Comparison of ENCODE assay signal across 12 mouse cellular contexts in genomic region chr16:48126797-48127196, GRCm38 (mm10).
A peak's percentile ranks its signal among the peaks of the same experiment; 100 is the strongest.
DNase-seq lines count a peak whose midpoint lies in the region; ATAC-seq and TF ChIP-seq lines count a peak whose summit lies in the region.
"Had no signal": no experiment of that assay in that cellular context is flagged by ENCODE, and none has a peak within 500 bp of the region (broad histone marks: within the 10 kb centered on the region; RNA-seq: fewer than 3 reads in every experiment).

No protein-coding gene starts in this region.

- peak; percentile 12 to 26 for DNase-seq in layer of hippocampus, adult 8-10 months (ENCODE audit: low spot score in 2 of 2)
- DNase-seq in layer of hippocampus, postnatal 25 days (ENCODE audit: extremely low spot score in 1 of 2, low spot score in 1 of 2) = no peak
- peak; percentile 18 to 23 for DNase-seq in right cerebral cortex, postnatal 10 days (ENCODE audit: low spot score in 2 of 2)
- DNase-seq in right cerebral cortex, postnatal 4 days = no peak
- peak; percentile 64 for DNase-seq in brain, embryonic 14.5 days (ENCODE audit: low read depth)
- peak; percentile 13 for DNase-seq in retina, postnatal 7 days (ENCODE audit: low read depth, low spot score)
- DNase-seq: cerebellum, adult 11 months; gastrocnemius, adult 2 months; kidney, postnatal 10 days; liver, postnatal 0 days had no signal

- TF ChIP-seq CTCF in brain, embryonic 14.5 days (IDR thresholded peaks at IDR 0.05; ENCODE audit: borderline replicate concordance, extremely low read depth, insufficient read depth, insufficient read length) = no peak

- ATAC-seq in erythroblast, adult 5-6 weeks (replicated peaks; ENCODE audit: low FRiP score, poor library complexity, severe bottlenecking) = no peak
- ATAC-seq: activated CD4-positive, CD25-positive, alpha-beta regulatory T cell, adult 4 months; liver, postnatal 0 days had no signal

- no peak for TF ChIP-seq POLR2A in brain, embryonic 14.5 days (IDR thresholded peaks at IDR 0.05; ENCODE audit: borderline replicate concordance, extremely low read depth, insufficient read depth, insufficient read length, poor library complexity, severe bottlenecking)

Comparison
In these comparisons a context has a peak if more than half of its experiments do, and no peak if none do; other contexts are left out.
1. DNase-seq: peak in layer of hippocampus, adult 8-10 months (2 of 2), right cerebral cortex, postnatal 10 days (2 of 2), brain, embryonic 14.5 days (single experiment) and retina, postnatal 7 days (single experiment); none in layer of hippocampus, postnatal 25 days (0 of 2) and right cerebral cortex, postnatal 4 days (single experiment).